Mouse (Mus musculus): ENCODE results near the gene Gclc. TPM values are rescaled to one million over a fixed set of nuclear protein-coding genes. Genes with fewer than 3 reads are reported as not detected.

Gene Gclc
- total and polyA plus RNA-seq, 3 experiments = 18.5 to 47.9 (median 46.2) TPM

- DNase-seq (ENCODE audit: low spot score) (no peak), ATAC-seq (ENCODE audit: extremely low read depth, insufficient number of reproducible peaks, low FRiP score, poor library complexity, severe bottlenecking) (no peak)
- Histone ChIP-seq H3K9me3 (replicated peaks) (no peaks in the 10 kb centered on the region), H3K4me3 (ENCODE audit: low read depth, low read length) (no peak overlapping the region), H3K27me3 (ENCODE audit: insufficient read depth, low read length) (no peaks in the 10 kb centered on the region), H3K36me3 (replicated peaks) (peaks cover 44% of the 10 kb centered on the region), H3K4me1 (ENCODE audit: insufficient read depth, low read depth, low read length) (peaks cover 24% of the 10 kb centered on the region)
- TF ChIP-seq CTCF (IDR thresholded peaks at IDR 0.05; ENCODE audit: low read depth, low read length) (no peak), POLR2AphosphoS5 (IDR thresholded peaks at IDR 0.05; ENCODE audit: insufficient replicate concordance, low read depth, low read length) (no peak), GATA2 (IDR thresholded peaks at IDR 0.05; ENCODE audit: borderline replicate concordance, low read depth, low read length) (no peak), GATA1 (IDR thresholded peaks at IDR 0.05; ENCODE audit: borderline replicate concordance, low read length) (no peak), TAL1 (conservative IDR thresholded peaks at IDR 0.05; ENCODE audit: low read depth, low read length) (no peak)
Observed at GRCm38 (mm10) chr9:77758481-77758880, 4.1 kb downstream of the Gclc start.

DNA sequence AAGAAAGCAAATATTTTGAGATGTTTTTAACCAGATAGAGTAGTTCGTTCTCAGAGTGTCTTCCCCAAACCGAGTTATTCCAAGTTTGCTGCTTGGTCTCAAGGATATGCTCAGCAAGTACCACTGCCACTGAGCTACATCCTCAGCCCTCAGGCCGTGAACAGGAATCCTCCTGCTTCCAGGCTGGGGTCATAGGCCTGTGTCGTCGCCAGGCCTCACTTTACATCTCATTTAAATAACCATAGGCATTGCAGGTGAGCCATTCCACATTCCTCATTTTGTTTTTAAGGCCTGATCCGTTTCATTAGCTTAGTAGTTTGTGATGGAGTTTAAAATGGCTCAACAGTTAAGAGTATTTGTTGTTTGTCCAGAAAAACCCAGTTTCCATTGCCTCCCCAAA is 4.8 kb downstream of the Gclc start:
- TF ChIP-seq POLR2AphosphoS5 (IDR thresholded peaks at IDR 0.05; ENCODE audit: insufficient replicate concordance, low read depth, low read length) (no peak), TAL1 (conservative IDR thresholded peaks at IDR 0.05; ENCODE audit: low read depth, low read length) (no peak), GATA1 (IDR thresholded peaks at IDR 0.05; ENCODE audit: borderline replicate concordance, low read length) (no peak), GATA2 (IDR thresholded peaks at IDR 0.05; ENCODE audit: borderline replicate concordance, low read depth, low read length) (no peak), CTCF (IDR thresholded peaks at IDR 0.05; ENCODE audit: low read depth, low read length) (no peak)
- Histone ChIP-seq H3K9me3 (replicated peaks) (no peaks in the 10 kb centered on the region), H3K4me3 (ENCODE audit: low read depth, low read length) (no peak overlapping the region), H3K4me1 (ENCODE audit: insufficient read depth, low read depth, low read length) (peaks cover 19% of the 10 kb centered on the region), H3K36me3 (replicated peaks) (peaks cover 50% of the 10 kb centered on the region), H3K27me3 (ENCODE audit: insufficient read depth, low read length) (no peaks in the 10 kb centered on the region)
- DNase-seq (ENCODE audit: low spot score) = no peak
- ATAC-seq (ENCODE audit: extremely low read depth, insufficient number of reproducible peaks, low FRiP score, poor library complexity, severe bottlenecking) = no peak

- H3K4me1 ChIP-seq (ENCODE audit: insufficient read depth, low read depth, low read length) = peaks cover 19% of the 10 kb centered on the region
- no peaks in the 10 kb centered on the region for H3K9me3 ChIP-seq (replicated peaks)
- no peak for ATAC-seq (ENCODE audit: extremely low read depth, insufficient number of reproducible peaks, low FRiP score, poor library complexity, severe bottlenecking)
- TF ChIP-seq GATA1 (IDR thresholded peaks at IDR 0.05; ENCODE audit: borderline replicate concordance, low read length) (no peak), CTCF (IDR thresholded peaks at IDR 0.05; ENCODE audit: low read depth, low read length) (no peak), GATA2 (IDR thresholded peaks at IDR 0.05; ENCODE audit: borderline replicate concordance, low read depth, low read length) (no peak), TAL1 (conservative IDR thresholded peaks at IDR 0.05; ENCODE audit: low read depth, low read length) (no peak), POLR2AphosphoS5 (IDR thresholded peaks at IDR 0.05; ENCODE audit: insufficient replicate concordance, low read depth, low read length) (no peak)
- H3K36me3 ChIP-seq (replicated peaks) = peaks cover 57% of the 10 kb centered on the region
- no peak for DNase-seq (ENCODE audit: low spot score)
- H3K4me3 ChIP-seq (ENCODE audit: low read depth, low read length) = no peak overlapping the region
- H3K27me3 ChIP-seq (ENCODE audit: insufficient read depth, low read length) = no peaks in the 10 kb centered on the region
Observed at GRCm38 (mm10) chr9:77759756-77760155, 5.4 kb downstream of the Gclc start.

- H3K9me3 ChIP-seq (replicated peaks) = 0 out of 2 replicates have a peak, but pooled peaks cover 4% of the 10 kb centered on the region
- no peak for DNase-seq (ENCODE audit: low spot score)
- TF ChIP-seq TAL1 (conservative IDR thresholded peaks at IDR 0.05; ENCODE audit: low read depth, low read length) (no peak), CTCF (IDR thresholded peaks at IDR 0.05; ENCODE audit: low read depth, low read length) (no peak), POLR2AphosphoS5 (IDR thresholded peaks at IDR 0.05; ENCODE audit: insufficient replicate concordance, low read depth, low read length) (no peak), GATA2 (IDR thresholded peaks at IDR 0.05; ENCODE audit: borderline replicate concordance, low read depth, low read length) (no peak), GATA1 (IDR thresholded peaks at IDR 0.05; ENCODE audit: borderline replicate concordance, low read length) (no peak)
- no peaks in the 10 kb centered on the region for H3K27me3 ChIP-seq (ENCODE audit: insufficient read depth, low read length)
- H3K36me3 ChIP-seq (replicated peaks) = peaks cover 85% of the 10 kb centered on the region
- peaks cover 14% of the 10 kb centered on the region for H3K4me1 ChIP-seq (ENCODE audit: insufficient read depth, low read depth, low read length)
- no peak overlapping the region for H3K4me3 ChIP-seq (ENCODE audit: low read depth, low read length)
- ATAC-seq (ENCODE audit: extremely low read depth, insufficient number of reproducible peaks, low FRiP score, poor library complexity, severe bottlenecking) = no peak
Observed at GRCm38 (mm10) chr9:77766218-77766617, 11.9 kb downstream of the Gclc start.

GRCm38 (mm10) chr9:77766767-77767166 is 12.4 kb downstream of the Gclc start:
- no peaks in the 10 kb centered on the region for H3K27me3 ChIP-seq (ENCODE audit: insufficient read depth, low read length)
- DNase-seq (ENCODE audit: low spot score) (no peak), ATAC-seq (ENCODE audit: extremely low read depth, insufficient number of reproducible peaks, low FRiP score, poor library complexity, severe bottlenecking) (no peak)
- peaks cover 14% of the 10 kb centered on the region for H3K4me1 ChIP-seq (ENCODE audit: insufficient read depth, low read depth, low read length)
- H3K4me3 ChIP-seq (ENCODE audit: low read depth, low read length) = no peak overlapping the region
- H3K36me3 ChIP-seq (replicated peaks) = peaks cover 90% of the 10 kb centered on the region
- TF ChIP-seq CTCF (IDR thresholded peaks at IDR 0.05; ENCODE audit: low read depth, low read length) = no peak
- TF ChIP-seq GATA2 (IDR thresholded peaks at IDR 0.05; ENCODE audit: borderline replicate concordance, low read depth, low read length) = no peak
- 0 out of 2 replicates have a peak, but pooled peaks cover 6% of the 10 kb centered on the region for H3K9me3 ChIP-seq (replicated peaks)

DNA sequence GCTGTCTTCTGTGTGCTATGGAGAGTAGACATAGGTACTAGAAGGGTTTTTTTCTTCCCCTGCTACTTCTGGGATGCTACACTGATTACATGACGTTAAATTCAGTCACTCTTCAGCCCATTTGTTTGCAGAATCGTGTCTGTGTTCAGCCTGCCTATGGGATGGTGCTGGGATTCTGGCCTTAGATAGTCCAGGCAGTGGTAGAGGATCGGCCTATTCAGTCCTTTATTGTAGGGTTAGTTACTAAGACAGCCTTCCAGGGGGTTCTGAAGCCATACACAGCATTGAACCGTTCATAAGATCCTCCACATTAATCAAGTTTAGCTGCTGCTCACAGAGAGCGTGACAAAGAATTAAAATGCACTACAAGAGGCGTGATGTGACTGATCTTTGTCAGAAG is 16.6 kb downstream of the Gclc start:
- no peak for DNase-seq (ENCODE audit: low spot score)
- H3K27me3 ChIP-seq (ENCODE audit: insufficient read depth, low read length) = no peaks in the 10 kb centered on the region
- no peak for ATAC-seq (ENCODE audit: extremely low read depth, insufficient number of reproducible peaks, low FRiP score, poor library complexity, severe bottlenecking)
- TF ChIP-seq GATA2 (IDR thresholded peaks at IDR 0.05; ENCODE audit: borderline replicate concordance, low read depth, low read length) = no peak
- TF ChIP-seq GATA1 (IDR thresholded peaks at IDR 0.05; ENCODE audit: borderline replicate concordance, low read length) = no peak
- peaks cover 9% of the 10 kb centered on the region for H3K4me1 ChIP-seq (ENCODE audit: insufficient read depth, low read depth, low read length)
- 0 out of 2 replicates have a peak, but pooled peaks cover 6% of the 10 kb centered on the region for H3K9me3 ChIP-seq (replicated peaks)
- no peak overlapping the region for H3K4me3 ChIP-seq (ENCODE audit: low read depth, low read length)
- peaks cover 81% of the 10 kb centered on the region for H3K36me3 ChIP-seq (replicated peaks)

GRCm38 (mm10) chr9:77771330-77771729 is 17.0 kb downstream of the Gclc start:
- ATAC-seq (ENCODE audit: extremely low read depth, insufficient number of reproducible peaks, low FRiP score, poor library complexity, severe bottlenecking) = no peak

More at GRCm38 (mm10) chr9:77771330-77771729, 17.0 kb downstream of the Gclc start:
- TF ChIP-seq GATA1 (IDR thresholded peaks at IDR 0.05; ENCODE audit: borderline replicate concordance, low read length) (no peak), CTCF (IDR thresholded peaks at IDR 0.05; ENCODE audit: low read depth, low read length) (no peak), TAL1 (conservative IDR thresholded peaks at IDR 0.05; ENCODE audit: low read depth, low read length) (no peak), POLR2AphosphoS5 (IDR thresholded peaks at IDR 0.05; ENCODE audit: insufficient replicate concordance, low read depth, low read length) (no peak), GATA2 (IDR thresholded peaks at IDR 0.05; ENCODE audit: borderline replicate concordance, low read depth, low read length) (no peak)
- peaks cover 6% of the 10 kb centered on the region for H3K4me1 ChIP-seq (ENCODE audit: insufficient read depth, low read depth, low read length)
- 0 out of 2 replicates have a peak, but pooled peaks cover 6% of the 10 kb centered on the region for H3K9me3 ChIP-seq (replicated peaks)
- no peak overlapping the region for H3K4me3 ChIP-seq (ENCODE audit: low read depth, low read length)
- H3K36me3 ChIP-seq (replicated peaks) = peaks cover 81% of the 10 kb centered on the region
- no peak for DNase-seq (ENCODE audit: low spot score)
- H3K27me3 ChIP-seq (ENCODE audit: insufficient read depth, low read length) = no peaks in the 10 kb centered on the region

Measured in G1E (cell line).